Mouse (Mus musculus) c-Kit-positive CD71-positive TER-119-negative erythroid progenitor cells, embryonic 14.5 days (primary cell): ENCODE data around the gene Lgals4.

Experiments used
- DNase-seq: peaks from one replicate; pipeline ENCODE4 v3.0.0-alpha.2; 2013; ENCODE audit warnings: low read depth

The Lgals4 gene

GRCm38 (mm10) chr7:28822993-28823903 lies 10.4 kb upstream of the Lgals4 start:
- DNase-seq = no peak

GRCm38 (mm10) chr7:28823932-28824331 lies 9.7 kb upstream of the Lgals4 start:
- DNase-seq = no peak

DNA sequence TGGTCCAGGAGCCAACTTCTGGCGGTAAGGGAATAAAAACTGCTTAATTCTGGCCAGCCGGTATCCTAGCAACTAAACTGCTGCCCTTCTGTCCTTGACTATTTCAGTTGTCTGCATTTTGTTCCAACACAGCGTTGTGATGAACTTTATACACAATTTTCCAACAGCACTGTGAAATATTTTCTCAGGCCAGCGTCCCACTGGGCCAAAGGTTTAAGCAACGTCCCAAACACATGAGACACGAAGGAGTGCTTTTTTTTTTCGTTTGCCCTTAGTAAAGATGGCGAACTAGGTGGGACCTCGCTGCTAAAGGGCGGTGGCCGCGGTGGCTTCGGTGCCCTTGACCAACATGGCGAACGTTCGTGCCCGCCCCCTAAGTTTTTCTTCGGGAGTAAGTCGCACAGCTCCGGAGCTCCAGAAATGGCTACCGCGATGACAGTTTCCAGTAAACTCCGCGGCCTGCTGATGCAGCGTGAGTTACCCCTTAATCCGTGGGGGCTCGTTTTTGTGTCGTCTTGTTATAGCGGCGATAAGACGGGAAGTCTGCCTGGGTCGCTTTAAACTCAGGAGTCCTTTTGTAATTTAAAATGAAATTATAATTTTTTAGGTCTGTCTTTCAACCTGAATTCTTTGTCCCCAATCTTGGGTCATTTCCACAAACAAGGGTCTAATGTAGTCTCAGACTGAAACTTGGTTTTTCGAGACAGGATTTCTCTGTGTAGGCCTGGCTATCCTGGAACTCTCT lies 8.5 kb upstream of the Lgals4 start, which contains the start of gene Ech1:
TSS of gene Ech1 (plus strand) at position 277 of the 745 bp plus-strand sequence.
- peak; percentile 87 for DNase-seq

DNA sequence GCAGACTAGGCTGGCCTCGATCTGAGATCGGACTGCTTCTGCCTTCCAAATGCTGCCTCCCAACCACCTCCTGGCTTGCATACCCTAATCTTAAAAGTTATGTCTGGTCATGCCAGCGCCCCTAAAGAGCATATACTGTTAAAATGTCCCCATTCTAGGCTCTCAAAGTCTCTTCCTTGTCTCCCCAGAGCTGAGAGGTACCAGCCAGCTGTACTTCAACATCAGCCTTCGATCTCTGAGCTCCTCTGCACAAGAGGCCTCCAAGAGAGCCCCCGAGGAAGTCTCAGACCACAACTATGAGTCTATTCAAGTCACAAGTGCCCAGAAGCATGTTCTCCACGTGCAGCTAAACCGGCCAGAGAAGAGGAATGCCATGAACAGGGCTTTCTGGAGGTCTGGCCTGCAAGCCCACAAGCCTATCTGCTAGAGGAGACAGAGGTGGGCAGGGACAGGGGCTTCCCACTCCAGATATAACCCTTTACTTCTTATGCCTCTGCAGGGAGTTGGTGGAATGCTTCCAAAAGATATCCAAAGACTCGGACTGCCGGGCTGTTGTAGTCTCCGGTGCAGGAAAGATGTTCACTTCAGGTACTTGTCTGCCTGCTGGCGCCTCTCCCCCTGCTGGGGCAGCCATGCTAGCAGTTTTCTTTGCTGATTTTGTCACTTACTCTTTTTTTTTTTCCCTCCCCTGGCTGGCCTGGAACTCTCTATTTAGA lies 7.8 kb upstream of the Lgals4 start:
- DNase-seq = no peak

DNA sequence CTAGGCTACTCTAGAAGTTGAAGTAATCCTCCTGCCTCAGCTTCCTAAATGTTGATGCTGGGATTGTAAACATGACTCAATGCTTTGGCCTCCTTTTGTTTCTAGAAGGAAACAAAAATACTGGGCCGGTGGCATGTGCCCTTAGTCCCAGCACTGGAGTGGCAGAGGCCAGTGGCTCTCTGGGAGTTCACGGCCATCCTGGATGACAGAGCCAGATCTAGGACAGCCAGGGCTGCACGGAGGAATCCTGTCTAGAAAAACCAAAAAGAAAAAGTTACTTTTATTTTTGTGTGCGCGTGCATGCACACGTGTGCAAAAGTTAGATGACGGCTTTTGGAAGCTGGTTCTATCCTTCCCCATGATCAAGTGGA lies 7.3 kb upstream of the Lgals4 start:
- no peak for DNase-seq

DNA sequence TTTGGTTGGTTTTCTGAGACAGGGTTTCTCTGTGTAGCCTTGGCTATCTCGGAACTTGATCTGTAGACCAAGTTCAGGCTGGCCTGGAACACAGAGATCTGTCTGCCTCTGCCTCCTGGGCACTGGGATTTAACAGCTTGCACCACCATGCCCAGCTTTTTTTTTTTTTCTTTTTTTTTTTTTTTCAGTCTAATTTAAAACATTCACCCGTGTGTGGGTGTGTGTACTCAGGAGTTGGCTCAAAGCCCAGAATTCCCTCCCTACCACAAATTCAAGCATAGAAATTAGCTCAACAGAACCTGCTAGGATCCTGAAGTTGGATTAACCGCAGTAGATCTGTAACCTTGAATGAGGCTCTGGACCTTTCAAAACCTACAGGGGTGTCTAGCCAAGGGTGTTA lies 6.3 kb upstream of the Lgals4 start:
- DNase-seq = no peak

DNA sequence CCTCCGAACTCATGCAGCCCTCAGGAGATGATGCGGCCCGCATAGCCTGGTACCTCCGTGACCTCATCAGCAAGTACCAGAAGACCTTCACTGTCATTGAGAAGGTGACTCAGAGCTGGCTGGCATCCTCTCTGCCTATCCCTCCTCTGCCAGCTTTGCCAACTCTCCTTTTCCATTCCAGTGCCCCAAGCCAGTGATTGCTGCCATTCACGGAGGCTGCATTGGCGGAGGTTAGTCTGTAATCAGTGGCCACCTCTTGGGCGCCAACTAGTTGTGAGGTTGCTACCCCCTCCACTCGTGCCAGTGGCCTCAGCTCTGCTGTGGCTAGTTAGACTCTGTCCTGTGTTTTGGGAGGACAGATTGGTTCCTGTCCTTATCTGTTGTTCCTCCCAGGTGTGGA lies 3.8 kb upstream of the Lgals4 start:
- no peak for DNase-seq

DNA sequence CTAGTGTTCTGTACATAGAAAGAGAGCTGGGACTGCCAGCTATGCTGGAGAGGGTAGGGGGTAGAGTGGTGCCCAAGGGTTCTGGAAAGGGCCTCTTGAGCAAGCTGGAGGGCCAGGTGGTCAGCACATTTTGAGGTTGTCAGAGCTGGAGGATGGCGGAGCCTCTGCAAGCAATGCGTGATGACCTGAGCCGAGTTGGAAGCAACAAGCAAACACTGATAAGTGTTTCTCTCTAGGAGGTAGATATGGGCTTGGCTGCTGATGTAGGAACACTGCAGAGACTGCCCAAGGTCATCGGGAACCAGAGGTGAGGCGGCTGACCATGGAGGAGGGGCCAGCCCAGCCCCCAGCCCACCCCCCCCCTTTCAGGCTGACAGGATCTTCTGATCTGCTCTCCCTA lies 2.7 kb upstream of the Lgals4 start:
- no peak for DNase-seq

GRCm38 (mm10) chr7:28831411-28832125 lies 2.1 kb upstream of the Lgals4 start:
- DNase-seq = no peak

- DNase-seq = no peak
These were observed 1.5 kb upstream of the Lgals4 start for GRCm38 (mm10) chr7:28832137-28832536.

DNA sequence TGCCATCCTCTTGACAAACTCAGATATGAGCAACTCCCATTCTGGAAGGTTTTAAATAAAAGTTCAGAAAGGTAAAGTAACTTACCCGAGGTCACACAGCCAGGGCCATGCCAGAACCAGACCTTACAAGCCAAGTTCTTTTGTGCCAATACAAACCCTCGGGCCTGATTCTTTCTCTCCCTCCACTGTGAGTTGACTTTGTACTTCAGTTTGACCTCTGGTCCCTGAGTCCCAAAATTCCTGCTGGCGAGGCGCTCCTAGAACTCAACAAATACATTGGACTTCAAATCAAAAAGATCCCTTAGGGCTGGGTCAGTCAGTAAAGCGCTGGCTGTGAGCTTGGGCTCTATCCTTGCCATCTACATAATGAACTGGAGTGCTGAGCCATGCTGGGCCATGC lies 3.3 kb downstream of the Lgals4 start:
- DNase-seq = no peak

- no peak for DNase-seq
These were observed 4.7 kb downstream of the Lgals4 start for GRCm38 (mm10) chr7:28838331-28838730.

GRCm38 (mm10) chr7:28847273-28847672 lies 13.6 kb downstream of the Lgals4 start:
- DNase-seq = no peak

DNA sequence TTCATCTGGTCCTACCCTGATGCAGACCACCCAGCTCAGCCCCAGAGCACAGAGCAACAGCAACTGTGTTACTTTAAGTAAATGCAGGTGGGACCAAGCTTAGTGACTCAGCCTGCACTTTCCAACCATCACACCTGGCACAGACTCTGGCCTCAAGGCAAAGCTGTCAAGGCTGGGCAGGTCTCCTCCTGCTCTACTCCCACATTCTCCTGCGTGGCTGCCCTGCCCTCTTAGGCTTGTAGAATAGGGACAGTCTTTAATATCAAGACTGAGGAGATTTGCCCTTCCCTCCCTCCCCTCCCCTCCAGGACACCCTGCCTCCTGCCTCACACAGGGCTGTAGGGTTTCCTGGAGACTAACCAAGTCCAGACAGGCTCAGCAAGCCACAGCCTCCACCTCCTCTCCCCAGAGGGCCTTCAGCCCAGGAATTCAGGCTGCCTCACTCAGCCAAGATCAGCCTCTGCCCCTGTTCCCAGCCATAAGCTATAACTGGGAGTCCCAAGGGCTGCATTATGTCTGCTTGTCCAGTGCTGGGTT lies 16.1 kb downstream of the Lgals4 start:
- no peak for DNase-seq

- no peak for DNase-seq
These were observed 17.0 kb downstream of the Lgals4 start for GRCm38 (mm10) chr7:28850642-28851041.

GRCm38 (mm10) chr7:28859953-28860352 lies 26.3 kb downstream of the Lgals4 start:
- no peak for DNase-seq

GRCm38 (mm10) chr7:28860898-28861297 lies 27.2 kb downstream of the Lgals4 start:
- DNase-seq = no peak

- no peak for DNase-seq
These were observed 29.3 kb downstream of the Lgals4 start for GRCm38 (mm10) chr7:28862817-28863499.

GRCm38 (mm10) chr7:28863540-28863939 lies 29.9 kb downstream of the Lgals4 start, which contains the start of gene Lgals7:
Lgals7 (plus strand) TSS chr7:28863853.
- no peak for DNase-seq

DNA sequence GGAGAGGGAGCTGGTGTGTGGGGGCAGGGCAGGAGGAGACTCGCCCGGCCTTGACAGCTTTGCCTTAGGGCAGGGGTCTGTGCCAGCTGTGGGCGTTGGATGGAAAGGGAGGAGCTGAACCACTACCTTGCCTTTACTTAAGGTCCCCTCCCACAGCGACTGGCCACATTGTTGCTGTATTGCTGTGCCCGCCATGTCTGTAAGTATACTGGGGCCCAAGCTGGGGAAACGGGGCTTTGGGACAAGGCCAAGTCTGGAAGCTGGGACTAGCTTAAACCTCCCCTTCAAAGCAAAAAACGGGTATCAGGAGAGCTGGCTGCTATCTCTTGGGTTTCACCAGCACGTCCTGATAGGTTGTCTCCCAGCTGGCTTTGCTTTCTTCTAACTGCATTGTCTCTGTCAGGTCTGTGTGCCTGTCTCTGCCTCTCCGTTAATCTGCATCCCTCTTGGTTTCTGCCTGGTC lies 30.7 kb downstream of the Lgals4 start:
- DNase-seq = no peak
